Mouse (Mus musculus) heart, adult 8-10 months (tissue): Measurements from ENCODE around the gene Igsf8. TPM values are rescaled to one million over a fixed set of nuclear protein-coding genes. Genes with fewer than 3 reads are reported as not detected.
A peak's percentile ranks its signal among the peaks of the same experiment; 100 is the strongest.
"Not testable (repeated sequence)": the region's sequence is repeated elsewhere in the genome, so short reads cannot be mapped to it uniquely, and the experiment has no call there.

Source experiments
- DNase-seq: peaks from one replicate; pipeline ENCODE4 v3.0.0; 2022; ENCODE audit warnings: low spot score
- total RNA-seq, 4 experiments: library from RNA; stranded (reverse); gene quantifications; 2 replicates each; pipeline ENCODE4 v1.2.4; 2022

Igsf8 gene
- total RNA-seq, result 10 to 100 TPM in 3 of 4 experiments, 1 to 10 TPM in 1; 9.8 to 12.2 (median 11.5) TPM

GRCm38 (mm10) chr1:172261477-172262078 lies at the start of gene Igsf8:
Gene Igsf8, plus strand, starts transcription at chr1:172261641.
- no peak for DNase-seq

GRCm38 (mm10) chr1:172212776-172213175 lies 48.7 kb upstream of the Igsf8 start:
- DNase-seq, result no peak

DNA sequence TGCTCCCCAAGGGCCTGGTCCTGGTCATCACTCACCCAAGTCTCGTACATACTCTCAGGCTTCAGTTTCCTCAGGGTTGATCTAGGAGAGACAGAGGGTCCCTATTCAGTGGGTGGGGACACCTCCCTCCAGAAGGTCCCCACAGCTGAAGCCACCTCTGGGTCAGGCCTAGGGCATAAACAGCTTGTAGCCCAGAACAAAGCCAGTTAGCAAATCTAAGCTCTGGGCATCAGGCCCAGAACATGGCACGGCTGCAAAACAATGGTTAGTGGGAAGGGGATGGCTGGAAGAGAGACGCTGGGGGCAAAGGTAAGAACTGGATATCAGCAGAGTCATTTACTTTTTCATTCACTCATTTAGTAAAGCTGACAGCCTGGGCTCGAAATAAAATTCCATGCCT lies 47.7 kb upstream of the Igsf8 start:
- no peak for DNase-seq

DNA sequence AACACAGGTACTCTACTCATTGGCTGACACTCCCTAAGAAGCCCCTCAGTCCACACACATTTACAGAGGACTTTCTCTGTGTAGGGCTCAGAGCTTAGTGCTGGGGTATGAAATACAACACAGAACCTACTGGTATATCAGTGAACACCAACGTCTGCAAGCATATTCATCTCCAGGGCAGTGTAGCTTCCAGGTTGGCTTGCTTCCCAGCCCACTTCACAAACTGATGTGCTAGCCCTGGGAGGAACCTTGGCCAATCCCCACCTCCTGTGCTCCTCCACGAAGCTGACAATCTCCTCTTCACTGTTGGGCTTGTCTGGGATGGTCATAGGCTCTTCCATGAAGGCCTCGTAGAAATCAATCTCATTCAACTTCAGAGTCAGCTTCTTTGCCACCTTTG lies 46.7 kb upstream of the Igsf8 start:
- DNase-seq, result no peak

DNA sequence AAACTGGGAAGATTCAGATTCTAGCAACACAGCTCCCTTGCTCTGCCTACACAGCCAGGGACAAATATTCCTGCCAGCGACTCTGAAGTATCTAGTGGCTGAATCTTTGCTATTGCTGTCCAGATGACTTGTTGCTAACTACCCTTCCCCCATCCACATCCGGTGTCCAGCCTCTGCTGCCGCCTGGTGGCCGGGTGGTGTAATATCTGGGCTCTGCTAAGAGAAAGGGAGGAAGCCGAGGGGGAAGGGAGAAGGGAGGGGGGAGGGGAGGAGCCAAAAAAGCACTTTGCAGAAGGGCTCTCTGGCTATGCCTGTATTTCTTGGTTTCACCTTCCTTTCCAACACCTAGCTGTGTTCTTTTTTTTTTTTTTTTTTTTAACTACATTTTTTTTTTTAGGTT lies 44.3 kb upstream of the Igsf8 start:
- DNase-seq, result peak; percentile 97

GRCm38 (mm10) chr1:172218164-172218910 lies 43.1 kb upstream of the Igsf8 start:
- DNase-seq, result no peak

GRCm38 (mm10) chr1:172219451-172220406 lies 41.7 kb upstream of the Igsf8 start, which contains the start of gene Casq1:
Gene Casq1, minus strand, starts transcription at chr1:172219868.
- no peak for DNase-seq

DNA sequence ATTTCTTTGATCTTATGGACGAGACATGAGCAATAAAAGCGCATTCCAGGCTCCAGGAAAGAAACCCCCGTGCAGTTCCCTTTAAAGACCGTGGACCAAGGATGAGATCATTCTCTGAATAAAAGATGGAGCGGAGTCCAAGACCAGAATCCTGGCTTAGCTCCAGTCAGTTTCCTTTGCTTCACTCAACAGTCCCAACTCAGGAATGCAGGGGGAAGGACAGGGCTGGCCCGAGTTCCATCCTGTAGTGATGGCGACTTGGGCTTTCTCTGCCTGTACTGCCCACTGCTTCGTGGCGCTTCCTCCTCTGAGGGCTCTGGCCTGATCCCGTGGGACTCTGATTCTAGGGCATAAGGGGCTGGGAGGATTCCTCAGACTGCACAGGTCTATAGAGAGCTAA lies 41.0 kb upstream of the Igsf8 start:
- peak; percentile 93 for DNase-seq

DNA sequence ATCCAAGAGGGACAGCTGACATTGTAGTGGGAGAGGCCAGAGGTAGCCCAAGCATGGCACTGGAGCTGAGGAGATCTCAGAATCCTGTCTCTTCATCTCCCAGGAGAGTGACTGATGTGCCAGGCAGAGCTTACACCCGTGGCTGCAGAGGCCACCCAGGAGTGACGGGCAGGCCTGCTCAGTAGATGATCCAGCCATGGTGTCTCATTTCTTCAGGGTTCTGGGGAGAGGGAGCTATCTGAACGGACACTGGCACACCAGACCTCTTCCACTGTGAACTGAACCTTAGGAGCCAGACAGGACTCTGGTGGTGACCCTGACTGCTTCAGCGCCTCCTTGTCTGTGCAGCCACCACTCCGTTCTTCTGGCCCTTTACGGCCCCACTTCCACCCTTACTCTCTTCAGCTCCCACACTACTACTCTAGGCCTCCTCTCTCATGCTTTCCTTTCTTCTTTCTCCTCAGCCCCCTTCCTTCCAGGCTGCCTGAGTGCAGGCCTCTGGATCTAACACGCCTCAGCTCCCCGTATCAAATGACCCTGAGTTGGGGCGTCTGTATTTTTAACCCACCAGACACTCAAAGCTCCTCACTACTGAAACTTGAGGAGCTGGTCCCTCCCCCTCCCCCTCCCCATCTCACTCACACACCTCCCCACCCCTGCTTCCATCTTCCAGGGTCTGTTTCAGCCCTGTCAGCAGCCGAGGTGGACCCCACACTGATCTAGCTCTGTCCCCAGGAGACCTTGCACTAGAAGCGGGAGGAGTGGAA lies 40.0 kb upstream of the Igsf8 start:
- DNase-seq, result no peak

DNA sequence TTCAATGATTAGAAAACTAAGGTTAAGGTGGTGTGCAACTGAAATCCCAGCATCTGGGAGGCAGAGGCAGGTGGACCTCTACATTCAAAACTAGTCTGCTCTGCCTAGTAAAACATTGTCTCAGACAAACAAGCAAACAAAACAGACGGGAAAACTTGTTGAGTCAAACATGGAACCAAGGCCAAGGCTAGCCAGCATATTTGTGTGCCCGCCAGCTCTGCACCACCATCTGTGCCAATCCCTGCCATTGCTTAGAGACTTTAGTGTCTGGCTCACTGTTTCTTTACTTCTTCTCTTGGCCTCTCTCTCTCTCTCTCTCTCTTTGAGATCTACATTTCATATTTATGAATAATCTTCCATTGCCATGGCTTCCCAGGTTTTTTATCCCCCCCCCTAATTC lies 33.2 kb upstream of the Igsf8 start:
- DNase-seq, result no peak

DNA sequence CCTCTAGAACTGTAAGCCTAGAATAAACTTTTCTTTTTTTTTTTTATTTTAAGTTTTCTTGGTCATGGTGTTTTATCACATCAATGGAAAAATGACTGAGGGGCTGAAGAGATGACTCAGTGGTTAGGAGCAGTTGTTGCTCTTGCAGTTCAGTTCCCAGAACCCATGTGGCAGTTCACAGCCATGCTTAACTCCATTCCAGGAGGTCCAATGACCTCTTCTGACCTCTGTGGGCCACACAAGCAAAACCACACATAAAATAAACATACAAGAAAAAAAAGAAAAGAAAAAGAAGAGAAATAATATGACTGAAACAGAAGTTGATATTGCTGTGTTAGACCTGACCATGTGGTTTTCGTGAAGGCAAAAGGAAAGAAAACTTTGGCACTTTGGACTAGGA lies 32.2 kb upstream of the Igsf8 start:
- no peak for DNase-seq

GRCm38 (mm10) chr1:172240945-172241708 lies 20.3 kb upstream of the Igsf8 start:
- no peak for DNase-seq

GRCm38 (mm10) chr1:172242401-172242800 lies 19.0 kb upstream of the Igsf8 start:
- DNase-seq, result peak; percentile 39

DNA sequence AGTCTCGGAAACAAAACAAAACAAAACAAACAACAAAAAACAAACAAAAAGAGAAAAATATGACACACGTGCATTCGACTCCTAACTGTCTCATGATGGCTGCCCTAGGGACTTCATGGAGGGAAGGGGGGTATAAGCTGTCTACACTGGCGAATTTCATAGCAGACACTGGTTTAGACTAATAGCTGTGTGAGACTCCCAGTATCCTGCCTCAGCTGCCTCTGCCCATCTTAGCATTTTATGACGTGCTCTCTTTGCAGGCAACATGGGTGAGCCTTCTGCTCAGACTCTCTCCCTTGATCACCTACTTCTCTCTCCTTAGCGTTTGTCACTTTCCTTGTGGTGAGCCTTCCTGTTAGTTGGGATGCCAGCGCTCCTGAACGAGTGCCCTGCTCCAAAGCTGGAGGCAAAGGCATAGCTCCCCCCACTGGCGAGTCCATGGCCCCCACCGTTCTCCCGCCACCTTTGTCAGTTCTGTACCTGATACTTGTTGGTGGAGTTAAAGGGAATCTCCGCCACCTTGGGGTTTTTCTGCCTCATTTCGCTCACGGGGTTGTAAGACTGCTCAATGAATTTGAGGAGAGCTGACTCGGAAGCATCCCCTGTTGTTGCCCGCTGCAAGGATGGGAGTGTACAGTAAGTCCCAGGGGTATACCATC lies 17.8 kb upstream of the Igsf8 start:
- peak; percentile 21 for DNase-seq

- not testable (repeated sequence) for DNase-seq
These were observed 16.8 kb upstream of the Igsf8 start for GRCm38 (mm10) chr1:172244645-172245044.

DNA sequence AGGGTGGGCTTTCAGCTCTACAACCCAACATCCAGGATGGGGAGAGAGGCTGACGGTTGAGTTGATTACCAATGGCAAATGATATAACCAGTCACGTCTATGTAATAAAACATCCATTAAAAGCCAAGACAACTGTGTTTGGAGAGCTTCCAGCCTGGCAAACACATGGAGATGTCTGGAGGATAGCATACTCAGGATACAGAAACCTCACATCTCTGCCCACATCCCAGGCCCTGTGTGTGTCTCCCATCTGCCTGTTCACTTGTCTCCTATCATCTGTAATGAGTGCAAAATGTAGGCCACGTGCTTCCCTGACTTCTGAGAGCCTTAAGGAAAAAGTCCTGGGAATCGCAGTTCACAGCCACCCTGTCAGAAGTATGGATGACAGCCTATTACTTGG lies 14.2 kb upstream of the Igsf8 start:
- DNase-seq, result no peak

DNA sequence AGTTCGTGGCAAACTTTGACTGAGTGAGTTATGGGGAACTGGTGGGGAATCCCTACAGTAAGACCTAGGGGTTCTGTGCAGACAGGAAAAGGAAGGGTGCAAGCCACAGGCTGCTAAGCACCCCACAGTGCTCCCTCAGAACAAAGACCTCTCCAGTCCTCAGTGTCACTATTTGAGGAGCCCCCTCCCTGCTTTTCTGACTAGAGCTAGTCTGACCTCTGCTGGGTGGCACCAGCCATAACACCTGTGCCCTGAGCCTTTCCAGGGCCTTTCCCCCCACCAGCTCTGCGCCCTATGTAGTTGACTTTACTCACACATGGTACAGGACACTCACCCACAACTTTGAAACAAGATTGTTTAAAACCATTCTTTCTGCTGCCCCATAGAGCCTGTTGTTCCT lies 13.8 kb upstream of the Igsf8 start:
- no peak for DNase-seq

DNA sequence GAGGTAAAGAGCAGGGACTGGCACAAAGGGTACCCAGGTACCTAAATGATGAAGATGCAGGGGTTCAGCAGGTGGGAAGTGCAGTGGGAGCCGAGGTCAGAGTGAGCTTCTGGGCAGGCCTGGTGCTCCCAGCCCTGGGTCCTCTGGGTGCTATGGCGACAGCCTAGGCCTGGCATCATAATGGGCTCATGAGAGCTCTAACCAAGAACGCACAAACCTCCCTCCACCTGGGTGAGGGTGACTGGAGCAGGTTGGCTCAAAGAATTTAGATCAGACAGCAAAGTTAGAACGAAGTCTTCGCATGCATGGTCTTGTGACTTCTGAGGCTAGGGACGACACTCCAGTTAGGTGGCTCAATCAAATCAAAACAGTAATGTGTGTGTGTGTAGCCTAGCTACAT lies 3.1 kb upstream of the Igsf8 start, which contains the start of gene Atp1a4:
TSS of gene Atp1a4 (minus strand) at position 101 of the 400 bp plus-strand sequence.
- DNase-seq, result no peak

DNA sequence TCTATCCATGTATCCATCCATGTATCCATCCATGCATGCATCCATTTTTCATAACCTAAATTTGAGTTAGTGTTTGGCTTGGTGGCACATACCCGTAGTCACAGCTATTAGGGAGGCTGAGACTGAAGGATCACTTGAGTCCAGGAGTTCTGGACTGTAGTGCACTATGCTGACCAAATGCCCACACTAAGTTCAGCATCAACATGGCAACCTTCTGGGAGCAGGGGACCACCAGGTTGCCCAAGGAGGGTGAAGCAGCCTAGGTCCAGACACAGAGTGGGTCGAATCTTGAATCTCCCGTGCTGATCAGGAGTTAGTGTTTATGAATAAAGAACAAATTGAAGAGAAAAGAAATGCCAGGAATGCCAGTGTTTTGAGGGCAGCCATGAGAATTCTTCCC lies 9.8 kb downstream of the Igsf8 start:
- no peak for DNase-seq

DNA sequence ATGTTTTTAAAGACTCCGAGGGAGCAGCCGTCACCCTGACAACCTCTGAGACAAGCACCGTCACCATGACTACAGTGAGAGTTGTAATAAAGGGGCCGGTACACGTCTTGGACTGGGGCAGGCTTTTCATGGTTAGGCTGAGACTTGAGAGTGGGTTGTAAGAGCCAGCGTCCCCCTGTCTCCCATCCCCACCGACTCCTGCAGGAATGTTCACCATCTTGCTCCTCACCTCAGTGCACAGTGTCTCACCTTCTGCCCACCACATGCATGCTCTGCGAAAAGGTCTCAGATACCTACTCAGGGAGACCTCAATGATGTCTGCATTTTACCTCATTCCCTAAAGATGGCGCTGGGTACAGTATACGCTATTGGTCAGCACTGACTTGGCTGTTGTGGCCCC lies 10.3 kb downstream of the Igsf8 start:
- no peak for DNase-seq
